Mouse (Mus musculus) forebrain, embryonic 12.5 days (tissue): ENCODE measurements around the gene Apopt1. TPM values are rescaled to one million over a fixed set of nuclear protein-coding genes. Genes with fewer than 3 reads are reported as not detected.

Experiments used
- ATAC-seq: fragments of 200-750 bp; cut with Nextera tagmentation; 2 replicates; pipeline ENCODE4 v1.8.0; 2017; ENCODE audit warnings: moderate TSS enrichment; ENCODE audit not compliant: low FRiP score
- H3K27ac ChIP-seq: fragments of 300-500 bp; sonication (generic); 2 replicates; pipeline ENCODE4 v1.5.1; 2016; ENCODE audit warnings: mild to moderate bottlenecking
- H3K27me3 ChIP-seq: fragments of 300-500 bp; sonication (generic); 2 replicates; pipeline ENCODE4 v1.6.1; 2016; ENCODE audit warnings: mild to moderate bottlenecking
- H3K36me3 ChIP-seq: fragments of 300-500 bp; sonication (generic); replicated peaks from 2 replicates; pipeline ENCODE4 v1.6.1; 2016; ENCODE audit warnings: mild to moderate bottlenecking
- H3K4me1 ChIP-seq: fragments of 300-500 bp; sonication (generic); 2 replicates; pipeline ENCODE4 v1.6.1; 2016
- H3K4me2 ChIP-seq: fragments of 300-500 bp; sonication (generic); 2 replicates; pipeline ENCODE4 v1.6.1; 2016; ENCODE audit warnings: mild to moderate bottlenecking, moderate library complexity
- H3K4me3 ChIP-seq: fragments of 300-500 bp; sonication (generic); replicated peaks from 2 replicates; pipeline ENCODE4 v1.5.1; 2016; ENCODE audit warnings: mild to moderate bottlenecking
- H3K9ac ChIP-seq: fragments of 300-500 bp; sonication (generic); 2 replicates; pipeline ENCODE4 v1.6.1; 2016; ENCODE audit warnings: mild to moderate bottlenecking
- H3K9me3 ChIP-seq: fragments of 300-500 bp; sonication (generic); 2 replicates; pipeline ENCODE4 v1.6.1; 2016
- WGBS: fragments of 180-500 bp; shearing (Covaris S2); methylation state at CpG from one replicate; pipeline ENCODE4 v1.1.7; 2016; 5-methylcytosine and 5-hydroxymethylcytosine counted together
- polyA plus RNA-seq: library from polyadenylated mRNA; unstranded; fragments of >200 nt; fragmentation: Nextera tagmentation; extraction: Ambion mirVana; gene quantifications from 2 replicates; pipeline ENCODE4 v1.2.1, GENCODE M21; 2016

The Apopt1 gene
- polyA plus RNA-seq: 55.0 and 56.0 TPM in 2 replicates

GRCm38 (mm10) chr12:111713004-111713651 is at the start of gene Apopt1, which contains the start of gene Bag5:
TSS of gene Apopt1 (plus strand) at chr12:111713261.
TSS of gene Bag5 (minus strand) at chr12:111713257.
- Histone ChIP-seq H3K9ac (peak within 1 kb of the TSS; percentile 95), H3K27me3 (no peaks in the 10 kb centered on the region), H3K4me2 (peak within 1 kb of the TSS; percentile 93), H3K36me3 (peaks cover 42% of the 10 kb centered on the region), H3K9me3 (no peaks in the 10 kb centered on the region), H3K27ac (peak within 1 kb of the TSS; percentile 83), H3K4me3 (peak within 1 kb of the TSS; percentile 97), H3K4me1 (peaks cover 27% of the 10 kb centered on the region)
- peak; percentile 96 for ATAC-seq
- under 1% methylated on average over 85 of the region's 86 CpGs for WGBS

- no peaks in the 10 kb centered on the region for H3K27me3 ChIP-seq
- 0 out of 2 replicates have a peak overlapping the region, but pooled peaks have one; percentile 2 for H3K27ac ChIP-seq
- WGBS: 44% methylated on average over 6 of the region's 6 CpGs
- H3K9ac ChIP-seq: no peak overlapping the region
- no peak overlapping the region for H3K4me3 ChIP-seq
- no peak overlapping the region for H3K4me2 ChIP-seq
- peaks cover 17% of the 10 kb centered on the region for H3K4me1 ChIP-seq
- no peak for ATAC-seq
- peaks cover 45% of the 10 kb centered on the region for H3K36me3 ChIP-seq
- no peaks in the 10 kb centered on the region for H3K9me3 ChIP-seq
Observed at GRCm38 (mm10) chr12:111664144-111664634, 48.9 kb upstream of the Apopt1 start.

- no peak for ATAC-seq
- Histone ChIP-seq H3K27ac (0 out of 2 replicates have a peak overlapping the region, but pooled peaks have one; percentile 19), H3K4me3 (no peak overlapping the region), H3K4me2 (no peak overlapping the region), H3K4me1 (peaks cover 28% of the 10 kb centered on the region), H3K9me3 (no peaks in the 10 kb centered on the region), H3K27me3 (no peaks in the 10 kb centered on the region), H3K9ac (no peak overlapping the region), H3K36me3 (peaks cover 46% of the 10 kb centered on the region)
- 85% methylated on average over 13 of the region's 13 CpGs for WGBS
Observed at GRCm38 (mm10) chr12:111665041-111665880, 47.8 kb upstream of the Apopt1 start.

- H3K4me2 ChIP-seq: no peak overlapping the region
- no peak for ATAC-seq
- peaks cover 52% of the 10 kb centered on the region for H3K36me3 ChIP-seq
- H3K9me3 ChIP-seq: no peaks in the 10 kb centered on the region
- 82% methylated on average over 13 of the region's 13 CpGs for WGBS
- H3K4me1 ChIP-seq: peaks cover 32% of the 10 kb centered on the region
- H3K27me3 ChIP-seq: no peaks in the 10 kb centered on the region
- no peak overlapping the region for H3K9ac ChIP-seq
- H3K4me3 ChIP-seq: no peak overlapping the region
- H3K27ac ChIP-seq: no peak overlapping the region
Observed at GRCm38 (mm10) chr12:111666380-111666779, 46.7 kb upstream of the Apopt1 start.

GRCm38 (mm10) chr12:111667421-111667820 is 45.6 kb upstream of the Apopt1 start:
- no peak for ATAC-seq
- Histone ChIP-seq H3K36me3 (peaks cover 42% of the 10 kb centered on the region), H3K4me1 (peaks cover 34% of the 10 kb centered on the region), H3K27ac (peak overlapping the region; percentile 89), H3K9me3 (no peaks in the 10 kb centered on the region), H3K4me2 (no peak overlapping the region), H3K27me3 (no peaks in the 10 kb centered on the region), H3K9ac (no peak overlapping the region; the same call in 1 of the 2 replicates), H3K4me3 (no peak overlapping the region)
- WGBS: 85% methylated on average over 5 of the region's 5 CpGs

- Histone ChIP-seq H3K9me3 (no peaks in the 10 kb centered on the region), H3K4me3 (peak overlapping the region; percentile 95), H3K27me3 (peaks cover 5% of the 10 kb centered on the region; the same call in 1 of the 2 replicates), H3K4me2 (peak overlapping the region; percentile 97), H3K4me1 (peaks cover 42% of the 10 kb centered on the region), H3K27ac (peak overlapping the region; percentile 89), H3K36me3 (peaks cover 42% of the 10 kb centered on the region), H3K9ac (peak overlapping the region; percentile 98)
- WGBS: 1% methylated on average over 8 of the region's 8 CpGs
- ATAC-seq: peak; percentile 48
Observed at GRCm38 (mm10) chr12:111668457-111668912, 44.6 kb upstream of the Apopt1 start.

- no peak for ATAC-seq
- H3K9me3 ChIP-seq: no peaks in the 10 kb centered on the region
- H3K4me3 ChIP-seq: peak overlapping the region; percentile 95
- H3K36me3 ChIP-seq: peaks cover 35% of the 10 kb centered on the region
- H3K27ac ChIP-seq: peak overlapping the region; percentile 89
- H3K27me3 ChIP-seq: peaks cover 11% of the 10 kb centered on the region; the same call in 1 of the 2 replicates
- peaks cover 36% of the 10 kb centered on the region for H3K4me1 ChIP-seq
- WGBS: 60% methylated on average over 23 of the region's 23 CpGs
- peak overlapping the region; percentile 97 for H3K4me2 ChIP-seq
- H3K9ac ChIP-seq: peak overlapping the region; percentile 98
Observed at GRCm38 (mm10) chr12:111669000-111669788, 43.9 kb upstream of the Apopt1 start.

- Histone ChIP-seq H3K27ac (peak overlapping the region; percentile 92), H3K9ac (peak overlapping the region; percentile 98), H3K36me3 (peaks cover 35% of the 10 kb centered on the region), H3K27me3 (peaks cover 14% of the 10 kb centered on the region; the same call in 1 of the 2 replicates), H3K4me3 (peak overlapping the region; percentile 95), H3K4me1 (peaks cover 33% of the 10 kb centered on the region), H3K4me2 (peak overlapping the region; percentile 97), H3K9me3 (no peaks in the 10 kb centered on the region)
- WGBS: 36% methylated on average over 8 of the region's 8 CpGs
- ATAC-seq: no peak
Observed at GRCm38 (mm10) chr12:111669961-111670360, 43.1 kb upstream of the Apopt1 start.

GRCm38 (mm10) chr12:111670371-111670971 is 42.6 kb upstream of the Apopt1 start:
- Histone ChIP-seq H3K36me3 (peaks cover 33% of the 10 kb centered on the region), H3K9me3 (no peaks in the 10 kb centered on the region), H3K4me3 (peak overlapping the region; percentile 95), H3K9ac (peak overlapping the region; percentile 98), H3K27me3 (peaks cover 16% of the 10 kb centered on the region; the same call in 1 of the 2 replicates), H3K4me2 (peak overlapping the region; percentile 97), H3K27ac (peak overlapping the region; percentile 92), H3K4me1 (peaks cover 33% of the 10 kb centered on the region)
- WGBS: under 1% methylated on average over 27 of the region's 29 CpGs
- ATAC-seq: no peak

- Histone ChIP-seq H3K4me3 (peak overlapping the region; percentile 95), H3K36me3 (peaks cover 33% of the 10 kb centered on the region), H3K4me1 (peaks cover 33% of the 10 kb centered on the region), H3K9ac (peak overlapping the region; percentile 98), H3K27me3 (peaks cover 19% of the 10 kb centered on the region; the same call in 1 of the 2 replicates), H3K9me3 (no peaks in the 10 kb centered on the region), H3K4me2 (peak overlapping the region; percentile 97), H3K27ac (peak overlapping the region; percentile 92)
- under 1% methylated on average over 35 of the region's 35 CpGs for WGBS
- ATAC-seq: peak; percentile 0; the same call in 1 of the 2 replicates
Observed at GRCm38 (mm10) chr12:111670976-111671375, 42.1 kb upstream of the Apopt1 start.

GRCm38 (mm10) chr12:111671431-111671902 is 41.6 kb upstream of the Apopt1 start:
- Histone ChIP-seq H3K9ac (peak overlapping the region; percentile 98), H3K36me3 (peaks cover 29% of the 10 kb centered on the region), H3K4me1 (peaks cover 33% of the 10 kb centered on the region), H3K4me3 (peak overlapping the region; percentile 95), H3K27me3 (peaks cover 19% of the 10 kb centered on the region; the same call in 1 of the 2 replicates), H3K9me3 (no peaks in the 10 kb centered on the region), H3K27ac (peak overlapping the region; percentile 92), H3K4me2 (peak overlapping the region; percentile 97)
- WGBS: under 1% methylated on average over 34 of the region's 34 CpGs
- peak; percentile 67 for ATAC-seq
